Mouse (Mus musculus) forebrain, embryonic 14.5 days (tissue): ENCODE measurements around the gene Foxo4. TPM values are rescaled to one million over a fixed set of nuclear protein-coding genes. Genes with fewer than 3 reads are reported as not detected.

Source experiments
- ATAC-seq: fragments of 200-750 bp; cut with Nextera tagmentation; 2 replicates; pipeline ENCODE4 v1.8.0; 2017; ENCODE audit warnings: mild to moderate bottlenecking, moderate library complexity
- DNase-seq: peaks from one replicate; pipeline ENCODE4 v3.0.0-alpha.2; 2015; ENCODE audit warnings: low spot score
- H3K27ac ChIP-seq: fragments of 300-500 bp; sonication (generic); 2 replicates; pipeline ENCODE4 v1.5.1; 2014; ENCODE audit warnings: low read depth, mild to moderate bottlenecking, control low read depth, low read length, moderate library complexity
- H3K27me3 ChIP-seq: fragments of 300-500 bp; sonication (generic); replicated peaks from 2 replicates; pipeline ENCODE4 v1.6.1; 2014; ENCODE audit warnings: low read length, control low read depth, mixed read lengths; ENCODE audit not compliant: control insufficient read depth, insufficient read depth
- H3K36me3 ChIP-seq: fragments of 300-500 bp; sonication (generic); 2 replicates; pipeline ENCODE4 v1.6.1; 2014; ENCODE audit warnings: low read length, control low read depth; ENCODE audit not compliant: control insufficient read depth, insufficient read depth
- H3K4me1 ChIP-seq: fragments of 300-500 bp; sonication (generic); 2 replicates; pipeline ENCODE4 v1.6.1; 2014; ENCODE audit warnings: antibody characterized with exemption, low read length, control low read depth; ENCODE audit not compliant: control insufficient read depth, insufficient read depth
- H3K4me2 ChIP-seq: fragments of 300-500 bp; sonication (generic); 2 replicates; pipeline ENCODE4 v1.6.1; 2014; ENCODE audit warnings: mild to moderate bottlenecking, control low read depth, low read length
- H3K4me3 ChIP-seq: fragments of 300-500 bp; sonication (generic); 2 replicates; pipeline ENCODE4 v1.5.1; 2014; ENCODE audit warnings: low read depth, low read length, control low read depth
- H3K9ac ChIP-seq: fragments of 300-500 bp; sonication (generic); 2 replicates; pipeline ENCODE4 v1.6.1; 2014; ENCODE audit warnings: mild to moderate bottlenecking, low read length, control low read depth, moderate library complexity
- H3K9me3 ChIP-seq: fragments of 300-500 bp; sonication (generic); replicated peaks from 2 replicates; pipeline ENCODE4 v1.6.1; 2016; ENCODE audit warnings: low read length, control low read depth, mixed read lengths; ENCODE audit not compliant: control insufficient read depth
- WGBS: fragments of 180-500 bp; shearing (Covaris S2); extraction: QIAGEN DNeasy Blood & Tissue Kit; methylation state at CpG from one replicate; pipeline ENCODE4 v1.1.7; 2014; 5-methylcytosine and 5-hydroxymethylcytosine counted together
- polyA plus RNA-seq: library from polyadenylated mRNA; unstranded; fragments of >200 nt; fragmentation: Nextera tagmentation; extraction: Ambion mirVana; gene quantifications from 2 replicates; pipeline ENCODE4 v1.2.1, GENCODE M21; 2014

Foxo4 gene
- polyA plus RNA-seq, 1 experiment from 2014 or later: 1.2 TPM

DNA sequence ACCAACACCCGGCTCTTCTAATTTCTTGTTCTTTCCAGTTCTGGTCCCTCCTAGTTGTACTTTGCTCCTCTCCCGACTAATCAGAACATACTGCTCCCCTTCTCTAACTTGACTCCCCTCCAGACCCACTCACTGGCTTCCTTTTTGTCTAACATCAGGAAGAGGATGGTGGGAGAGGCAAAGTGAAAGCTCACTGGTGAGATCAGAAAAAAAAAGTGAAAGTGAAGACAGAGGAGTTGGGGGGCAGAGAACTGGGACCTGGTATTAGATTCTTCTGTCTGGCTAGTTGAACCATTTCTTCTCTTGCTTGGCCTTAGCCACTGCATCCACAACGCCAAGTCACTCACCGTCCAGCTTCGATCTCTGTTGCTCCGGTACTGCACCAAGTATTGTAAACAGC, 12.3 kb downstream of the Foxo4 start:
- Histone ChIP-seq H3K4me3 (no peak overlapping the region), H3K36me3 (no peaks in the 10 kb centered on the region), H3K27me3 (no peaks in the 10 kb centered on the region), H3K27ac (no peak overlapping the region), H3K4me1 (no peaks in the 10 kb centered on the region), H3K9ac (no peak overlapping the region), H3K9me3 (no peaks in the 10 kb centered on the region), H3K4me2 (no peak overlapping the region)
- 97% methylated on average over 6 of the region's 6 CpGs for WGBS
- DNase-seq (no peak), ATAC-seq (no peak)

- 77% methylated on average over 5 of the region's 5 CpGs for WGBS
- DNase-seq (no peak), ATAC-seq (no peak)
- no peaks in the 10 kb centered on the region for H3K27me3 ChIP-seq
- H3K27ac ChIP-seq: no peak within 1 kb of the TSS
- H3K4me3 ChIP-seq: no peak within 1 kb of the TSS
- no peak within 1 kb of the TSS for H3K9ac ChIP-seq
- H3K4me2 ChIP-seq: no peak within 1 kb of the TSS
- no peaks in the 10 kb centered on the region for H3K9me3 ChIP-seq
- no peaks in the 10 kb centered on the region for H3K36me3 ChIP-seq
- H3K4me1 ChIP-seq: no peaks in the 10 kb centered on the region
These were observed 13.9 kb downstream of the Foxo4 start, which contains the start of gene Il2rg for GRCm38 (mm10) chrX:101268025-101268754. Il2rg (minus strand) TSS chrX:101268255.

DNA sequence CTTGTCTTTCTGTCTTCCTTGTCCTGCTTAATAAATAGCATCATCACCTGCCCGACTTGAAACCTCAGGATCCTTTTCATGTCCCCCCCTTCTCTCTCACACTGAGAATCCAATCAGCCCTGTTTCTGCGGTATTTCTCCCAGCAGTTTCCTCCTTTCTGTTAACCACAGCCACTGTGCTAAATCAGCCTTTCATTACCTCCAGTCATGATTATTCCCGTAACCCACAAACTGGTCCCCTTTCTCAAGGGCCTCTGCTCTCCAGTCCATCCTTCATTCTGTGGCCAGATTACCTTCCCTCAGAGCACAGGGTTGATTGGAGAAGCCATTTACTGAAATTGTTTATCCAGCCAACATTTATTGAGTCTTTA, 14.4 kb downstream of the Foxo4 start, which contains the start of gene Gm20489:
Gm20489 (minus strand) TSS at position 269 of the 370 bp plus-strand sequence.
- no peak within 1 kb of the TSS for H3K27ac ChIP-seq
- H3K4me1 ChIP-seq: no peaks in the 10 kb centered on the region
- ATAC-seq (no peak), DNase-seq (no peak)
- no peaks in the 10 kb centered on the region for H3K9me3 ChIP-seq
- H3K4me3 ChIP-seq: no peak within 1 kb of the TSS
- no peaks in the 10 kb centered on the region for H3K27me3 ChIP-seq
- 68% methylated on average over 3 of the region's 3 CpGs for WGBS
- H3K36me3 ChIP-seq: no peaks in the 10 kb centered on the region
- H3K4me2 ChIP-seq: no peak within 1 kb of the TSS
- H3K9ac ChIP-seq: no peak within 1 kb of the TSS

DNA sequence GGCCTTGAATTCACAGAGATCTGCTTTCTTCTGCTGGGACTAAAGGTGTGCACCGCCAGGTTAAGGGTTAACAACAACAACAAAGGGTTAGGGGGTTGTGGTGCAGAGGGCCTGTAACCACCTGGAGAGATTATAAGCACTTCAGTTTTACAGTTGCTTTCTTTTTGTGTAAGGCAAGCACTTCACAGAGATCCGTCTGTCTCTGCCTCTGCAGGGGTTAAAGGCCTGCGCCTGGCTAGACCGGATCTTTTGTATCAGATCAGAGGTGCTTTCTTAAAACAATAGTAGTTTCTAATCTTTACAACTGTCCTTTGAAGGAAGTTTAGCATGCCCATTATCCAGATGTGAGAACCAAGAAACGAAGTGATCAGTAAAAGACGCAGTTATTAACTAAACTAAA, 19.1 kb downstream of the Foxo4 start:
- peak overlapping the region; percentile 66 for H3K9ac ChIP-seq
- ATAC-seq: peak; percentile 13
- DNase-seq: no peak
- H3K4me3 ChIP-seq: peak overlapping the region; percentile 49
- H3K4me2 ChIP-seq: peak overlapping the region; percentile 54
- H3K27ac ChIP-seq: no peak overlapping the region
- H3K4me1 ChIP-seq: no peaks in the 10 kb centered on the region
- 33% methylated on average over 6 of the region's 6 CpGs for WGBS
- no peaks in the 10 kb centered on the region for H3K9me3 ChIP-seq
- no peaks in the 10 kb centered on the region for H3K27me3 ChIP-seq
- H3K36me3 ChIP-seq: peaks cover 10% of the 10 kb centered on the region; the same call in 1 of the 2 replicates

- WGBS: 31% methylated on average over 54 of the region's 54 CpGs
- Histone ChIP-seq H3K9me3 (no peaks in the 10 kb centered on the region), H3K36me3 (peaks cover 17% of the 10 kb centered on the region; the same call in 1 of the 2 replicates), H3K27me3 (no peaks in the 10 kb centered on the region), H3K27ac (peak within 1 kb of the TSS; percentile 65), H3K4me1 (no peaks in the 10 kb centered on the region), H3K4me2 (peak within 1 kb of the TSS; percentile 54), H3K9ac (peak within 1 kb of the TSS; percentile 66), H3K4me3 (peak within 1 kb of the TSS; percentile 49)
- ATAC-seq (peak; percentile 98), DNase-seq (peak; percentile 91)
These were observed 19.8 kb downstream of the Foxo4 start, which contains the start of gene Med12 for GRCm38 (mm10) chrX:101273875-101274738. Med12 (plus strand) TSS chrX:101274030.

- peaks cover 84% of the 10 kb centered on the region for H3K36me3 ChIP-seq
- no peak overlapping the region for H3K4me3 ChIP-seq
- H3K9ac ChIP-seq: no peak overlapping the region
- WGBS: 89% methylated on average over 6 of the region's 6 CpGs
- H3K27ac ChIP-seq: no peak overlapping the region
- no peak overlapping the region for H3K4me2 ChIP-seq
- no peaks in the 10 kb centered on the region for H3K27me3 ChIP-seq
- no peaks in the 10 kb centered on the region for H3K4me1 ChIP-seq
- no peaks in the 10 kb centered on the region for H3K9me3 ChIP-seq
- DNase-seq: no peak
- no peak for ATAC-seq
These were observed 28.5 kb downstream of the Foxo4 start for GRCm38 (mm10) chrX:101282813-101283212.

DNA sequence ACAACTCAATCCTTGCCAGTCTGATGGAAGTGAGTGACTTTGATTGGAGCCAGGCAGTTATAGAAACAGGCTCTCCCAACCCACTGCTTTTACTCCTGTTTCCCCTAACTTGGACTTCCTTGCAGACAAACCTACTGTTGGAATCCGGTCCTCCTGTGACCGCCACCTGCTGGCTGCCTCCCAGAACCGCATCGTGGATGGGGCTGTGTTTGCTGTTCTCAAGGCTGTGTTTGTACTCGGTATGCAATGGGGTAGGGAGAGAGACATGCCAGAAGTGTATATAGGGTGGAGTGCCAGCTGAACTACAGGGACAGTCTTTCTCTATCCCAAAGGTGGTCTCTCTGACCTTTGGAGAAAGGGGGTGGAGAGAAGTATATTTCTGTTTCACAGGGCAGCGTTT, 31.2 kb downstream of the Foxo4 start:
- no peak overlapping the region for H3K4me3 ChIP-seq
- H3K9me3 ChIP-seq: no peaks in the 10 kb centered on the region
- H3K27ac ChIP-seq: no peak overlapping the region
- no peak overlapping the region for H3K9ac ChIP-seq
- peaks cover 84% of the 10 kb centered on the region for H3K36me3 ChIP-seq
- no peaks in the 10 kb centered on the region for H3K4me1 ChIP-seq
- ATAC-seq (peak; percentile 52; the same call in 1 of the 2 replicates), DNase-seq (peak; percentile 59)
- no peak overlapping the region for H3K4me2 ChIP-seq
- 33% methylated on average over 6 of the region's 6 CpGs for WGBS
- H3K27me3 ChIP-seq: no peaks in the 10 kb centered on the region

- 93% methylated on average over 14 of the region's 14 CpGs for WGBS
- no peaks in the 10 kb centered on the region for H3K27me3 ChIP-seq
- no peak overlapping the region for H3K9ac ChIP-seq
- DNase-seq: no peak
- no peaks in the 10 kb centered on the region for H3K4me1 ChIP-seq
- no peaks in the 10 kb centered on the region for H3K9me3 ChIP-seq
- H3K27ac ChIP-seq: no peak overlapping the region
- H3K4me2 ChIP-seq: no peak overlapping the region
- no peak overlapping the region for H3K4me3 ChIP-seq
- no peak for ATAC-seq
- H3K36me3 ChIP-seq: peaks cover 80% of the 10 kb centered on the region
These were observed 31.8 kb downstream of the Foxo4 start for GRCm38 (mm10) chrX:101285953-101286670.
